Mouse (Mus musculus) midbrain, embryonic 14.5 days (tissue): ENCODE measurements at regions not wholly inside any gene's neighbourhood (a gene's known extent, or its start where the extent isn't known, plus 50 kb on each side); places are given as distances from the start of the nearest gene placed in this dataset.

Experiments
- ATAC-seq: fragments of 200-750 bp; cut with Nextera tagmentation; 2 replicates; pipeline ENCODE4 v1.8.0; 2017; ENCODE audit warnings: moderate number of reproducible peaks, moderate library complexity; ENCODE audit not compliant: low FRiP score, low TSS enrichment
- DNase-seq: peaks from one replicate; pipeline ENCODE4 v3.0.0-alpha.2; 2015
- H3K27ac ChIP-seq: fragments of 300-500 bp; sonication (generic); replicated peaks from 2 replicates; pipeline ENCODE4 v1.5.1; 2014; ENCODE audit warnings: mild to moderate bottlenecking, low read depth, low read length, moderate library complexity
- H3K27me3 ChIP-seq: fragments of 300-500 bp; sonication (generic); 2 replicates; pipeline ENCODE4 v1.6.1; 2014; ENCODE audit warnings: low read length, control low read depth, mixed read lengths; ENCODE audit not compliant: control insufficient read depth, insufficient read depth
- H3K36me3 ChIP-seq: fragments of 300-500 bp; sonication (generic); 2 replicates; pipeline ENCODE4 v1.6.1; 2014; ENCODE audit warnings: low read length, control low read depth; ENCODE audit not compliant: control insufficient read depth, insufficient read depth
- H3K4me1 ChIP-seq: fragments of 300-500 bp; sonication (generic); 2 replicates; pipeline ENCODE4 v1.6.1; 2014; ENCODE audit warnings: mild to moderate bottlenecking, antibody characterized with exemption, low read length, control low read depth; ENCODE audit not compliant: control insufficient read depth, insufficient read depth
- H3K4me2 ChIP-seq: fragments of 300-500 bp; sonication (generic); 2 replicates; pipeline ENCODE4 v1.6.1; 2014; ENCODE audit warnings: mild to moderate bottlenecking, low read length, moderate library complexity
- H3K4me3 ChIP-seq: fragments of 300-500 bp; sonication (generic); replicated peaks from 2 replicates; pipeline ENCODE4 v1.5.1; 2014; ENCODE audit warnings: low read depth, low read length
- H3K9ac ChIP-seq: fragments of 300-500 bp; sonication (generic); replicated peaks from 2 replicates; pipeline ENCODE4 v1.6.1; 2014; ENCODE audit warnings: mild to moderate bottlenecking, low read length, moderate library complexity
- H3K9me3 ChIP-seq: fragments of 300-500 bp; sonication (generic); 2 replicates; pipeline ENCODE4 v1.6.1; 2016; ENCODE audit warnings: low read length, control low read depth, mixed read lengths; ENCODE audit not compliant: control insufficient read depth
- WGBS: fragments of 180-500 bp; shearing (Covaris S2); extraction: QIAGEN DNeasy Blood & Tissue Kit; methylation state at CpG from one replicate; pipeline ENCODE4 v1.1.7; 2014; 5-methylcytosine and 5-hydroxymethylcytosine counted together

- Histone ChIP-seq H3K9ac (no peak overlapping the region), H3K27ac (no peak overlapping the region), H3K9me3 (no peaks in the 10 kb centered on the region), H3K4me1 (peaks cover 6% of the 10 kb centered on the region), H3K27me3 (no peaks in the 10 kb centered on the region), H3K4me2 (no peak overlapping the region), H3K4me3 (no peak overlapping the region), H3K36me3 (no peaks in the 10 kb centered on the region)
- DNase-seq (peak; percentile 32), ATAC-seq (no peak)
- WGBS = 63% methylated on average over 4 of the region's 4 CpGs
These were observed 91.1 kb upstream of the Nrp1 start for GRCm38 (mm10) chr8:128267261-128267660.

GRCm38 (mm10) chr8:128268010-128268409, 90.4 kb upstream of the Nrp1 start:
- H3K27me3 ChIP-seq = no peaks in the 10 kb centered on the region
- ATAC-seq (no peak), DNase-seq (no peak)
- H3K9me3 ChIP-seq = no peaks in the 10 kb centered on the region
- H3K27ac ChIP-seq = no peak overlapping the region
- H3K9ac ChIP-seq = no peak overlapping the region
- H3K4me1 ChIP-seq = peaks cover 6% of the 10 kb centered on the region
- H3K4me3 ChIP-seq = no peak overlapping the region
- H3K36me3 ChIP-seq = no peaks in the 10 kb centered on the region
- WGBS = 94% methylated on average over 3 of the region's 3 CpGs
- H3K4me2 ChIP-seq = no peak overlapping the region

GRCm38 (mm10) chr8:128269546-128269945, 88.9 kb upstream of the Nrp1 start:
- Histone ChIP-seq H3K4me2 (no peak overlapping the region), H3K27me3 (no peaks in the 10 kb centered on the region), H3K9me3 (no peaks in the 10 kb centered on the region), H3K4me3 (no peak overlapping the region), H3K4me1 (no peaks in the 10 kb centered on the region), H3K9ac (no peak overlapping the region), H3K27ac (no peak overlapping the region), H3K36me3 (no peaks in the 10 kb centered on the region)
- WGBS = 88% methylated on average over 1 of the region's 1 CpGs
- no peak for DNase-seq
- ATAC-seq = no peak

GRCm38 (mm10) chr8:128272866-128273344, 85.5 kb upstream of the Nrp1 start:
- WGBS = 29% methylated on average over 3 of the region's 3 CpGs
- DNase-seq (peak; percentile 12), ATAC-seq (no peak)
- no peak overlapping the region for H3K27ac ChIP-seq
- H3K27me3 ChIP-seq = no peaks in the 10 kb centered on the region
- no peak overlapping the region for H3K4me2 ChIP-seq
- H3K36me3 ChIP-seq = no peaks in the 10 kb centered on the region
- H3K4me3 ChIP-seq = no peak overlapping the region
- H3K9ac ChIP-seq = no peak overlapping the region
- H3K4me1 ChIP-seq = no peaks in the 10 kb centered on the region
- H3K9me3 ChIP-seq = no peaks in the 10 kb centered on the region

- Histone ChIP-seq H3K4me1 (no peaks in the 10 kb centered on the region), H3K4me3 (no peak overlapping the region), H3K27me3 (no peaks in the 10 kb centered on the region), H3K9ac (no peak overlapping the region), H3K9me3 (no peaks in the 10 kb centered on the region), H3K27ac (no peak overlapping the region), H3K4me2 (no peak overlapping the region), H3K36me3 (no peaks in the 10 kb centered on the region)
- no peak for ATAC-seq
- no peak for DNase-seq
- WGBS = 93% methylated on average over 1 of the region's 1 CpGs
These were observed 81.9 kb upstream of the Nrp1 start for GRCm38 (mm10) chr8:128276475-128276874.

GRCm38 (mm10) chr8:128282802-128283201, 75.6 kb upstream of the Nrp1 start:
- no peaks in the 10 kb centered on the region for H3K36me3 ChIP-seq
- H3K4me1 ChIP-seq = no peaks in the 10 kb centered on the region
- no peaks in the 10 kb centered on the region for H3K9me3 ChIP-seq
- H3K4me2 ChIP-seq = no peak overlapping the region
- H3K4me3 ChIP-seq = no peak overlapping the region
- ATAC-seq = no peak
- H3K9ac ChIP-seq = no peak overlapping the region
- no peak for DNase-seq
- H3K27ac ChIP-seq = no peak overlapping the region
- WGBS = 79% methylated on average over 3 of the region's 3 CpGs
- no peaks in the 10 kb centered on the region for H3K27me3 ChIP-seq

- no peaks in the 10 kb centered on the region for H3K4me1 ChIP-seq
- no peaks in the 10 kb centered on the region for H3K27me3 ChIP-seq
- ATAC-seq = no peak
- no peak overlapping the region for H3K4me3 ChIP-seq
- WGBS = 90% methylated on average over 2 of the region's 2 CpGs
- H3K9me3 ChIP-seq = no peaks in the 10 kb centered on the region
- H3K4me2 ChIP-seq = no peak overlapping the region
- H3K27ac ChIP-seq = no peak overlapping the region
- no peak overlapping the region for H3K9ac ChIP-seq
- no peaks in the 10 kb centered on the region for H3K36me3 ChIP-seq
- no peak for DNase-seq
These were observed 75.0 kb upstream of the Nrp1 start for GRCm38 (mm10) chr8:128283365-128283764.

GRCm38 (mm10) chr8:128284816-128285215, 73.6 kb upstream of the Nrp1 start:
- no peak overlapping the region for H3K4me2 ChIP-seq
- ATAC-seq (no peak), DNase-seq (no peak)
- no peaks in the 10 kb centered on the region for H3K36me3 ChIP-seq
- H3K9ac ChIP-seq = no peak overlapping the region
- H3K9me3 ChIP-seq = no peaks in the 10 kb centered on the region
- H3K4me1 ChIP-seq = no peaks in the 10 kb centered on the region
- H3K27me3 ChIP-seq = no peaks in the 10 kb centered on the region
- no peak overlapping the region for H3K27ac ChIP-seq
- H3K4me3 ChIP-seq = no peak overlapping the region
- 81% methylated on average over 3 of the region's 3 CpGs for WGBS

GRCm38 (mm10) chr8:128290076-128290475, 68.3 kb upstream of the Nrp1 start:
- ATAC-seq (no peak), DNase-seq (no peak)
- Histone ChIP-seq H3K4me1 (no peaks in the 10 kb centered on the region), H3K9me3 (no peaks in the 10 kb centered on the region), H3K27ac (no peak overlapping the region), H3K9ac (no peak overlapping the region), H3K4me3 (no peak overlapping the region), H3K36me3 (no peaks in the 10 kb centered on the region), H3K27me3 (no peaks in the 10 kb centered on the region), H3K4me2 (no peak overlapping the region)
- 84% methylated on average over 4 of the region's 4 CpGs for WGBS
